Mouse (Mus musculus) CH12.LX (cell line): ENCODE results near the gene Serpinb9. TPM values are rescaled to one million over a fixed set of nuclear protein-coding genes. Genes with fewer than 3 reads are reported as not detected.

ENCODE experiments used
- DNase-seq: peaks from one replicate; pipeline ENCODE4 v3.0.0-alpha.2; 2013; ENCODE audit errors: extremely low read depth
- H3K27ac ChIP-seq: 2 replicates; pipeline ENCODE4 v1.5.1; 2012; ENCODE audit warnings: low read depth, mild to moderate bottlenecking, control low read depth, moderate library complexity; ENCODE audit not compliant: insufficient read depth
- H3K27me3 ChIP-seq: replicated peaks from 2 replicates; pipeline ENCODE3; 2012; ENCODE audit warnings: inconsistent platforms
- H3K36me3 ChIP-seq, 2 experiments: replicated peaks in 1 of 2; 2 replicates each; pipeline versions ENCODE3 to v1.6.1; 2012; ENCODE audit warnings: inconsistent platforms in 1 of 2, low read length in 1 of 2, mild to moderate bottlenecking in 1 of 2, mixed read lengths in 1 of 2, moderate library complexity in 1 of 2; ENCODE audit not compliant: control insufficient read depth in 1 of 2, insufficient read depth in 1 of 2
- H3K4me1 ChIP-seq, 2 experiments: 2 replicates each; pipeline ENCODE4 v1.6.1; 2012; ENCODE audit warnings: inconsistent platforms in 1 of 2, moderate library complexity in 1 of 2; ENCODE audit not compliant: insufficient read depth in 2 of 2, control insufficient read depth in 1 of 2
- H3K4me2 ChIP-seq: 2 replicates; pipeline ENCODE4 v1.6.1; 2012; ENCODE audit warnings: low read depth, mild to moderate bottlenecking, control low read depth; ENCODE audit not compliant: poor library complexity, insufficient read depth, severe bottlenecking
- H3K4me3 ChIP-seq, 3 experiments: fragments of 150-350 bp in 1 of 3; sonication (generic) in 1 of 3; replicated peaks in 1 of 3; 2 replicates each; pipeline versions ENCODE3 to v1.5.1; 2011 to 2012; ENCODE audit warnings: low read depth in 2 of 3, low read length in 2 of 3, mild to moderate bottlenecking in 2 of 3, moderate library complexity in 2 of 3, control low read depth in 1 of 3, improper control_type of control experiment in 1 of 3, inconsistent platforms in 1 of 3, mixed read lengths in 1 of 3; ENCODE audit not compliant: poor library complexity in 1 of 3
- H3K79me2 ChIP-seq: replicated peaks from 2 replicates; pipeline ENCODE4 v1.6.1; 2012; ENCODE audit warnings: mild to moderate bottlenecking, moderate library complexity; ENCODE audit not compliant: control insufficient read depth, poor library complexity, insufficient read depth, severe bottlenecking; ENCODE audit errors: extremely low read depth
- H3K9ac ChIP-seq: 2 replicates; pipeline ENCODE4 v1.6.1; 2012; ENCODE audit warnings: low read depth, mild to moderate bottlenecking, control low read depth, moderate library complexity; ENCODE audit not compliant: insufficient read depth
- H3K9me3 ChIP-seq: replicated peaks from 2 replicates; pipeline ENCODE3; 2012; ENCODE audit warnings: low read length, inconsistent platforms, mixed read lengths
- BHLHE40 ChIP-seq: IDR thresholded peaks from 2 replicates; pipeline ENCODE4 v1.6.1; 2011; ENCODE audit warnings: mild to moderate bottlenecking, low read depth, low read length, improper control_type of control experiment
- CHD1 ChIP-seq: IDR thresholded peaks from 2 replicates; pipeline ENCODE4 v1.6.1; 2012; ENCODE audit warnings: low read depth, low read length, improper control_type of control experiment, inconsistent platforms
- CTCF ChIP-seq, 2 experiments: IDR thresholded peaks in 1 of 2; conservative IDR thresholded peaks in 1 of 2; 2 replicates each; pipeline ENCODE4 v1.5.1; 2011 to 2012; ENCODE audit warnings: low read depth in 2 of 2, low read length in 2 of 2, improper control_type of control experiment in 1 of 2, inconsistent platforms in 1 of 2, mild to moderate bottlenecking in 1 of 2, moderate library complexity in 1 of 2
- EP300 ChIP-seq: IDR thresholded peaks from 2 replicates; pipeline ENCODE4 v1.6.1; 2011; ENCODE audit warnings: low read length, improper control_type of control experiment
- ETS1 ChIP-seq: conservative IDR thresholded peaks from 2 replicates; pipeline ENCODE4 v1.6.1; 2012; ENCODE audit warnings: low read depth, mild to moderate bottlenecking, inconsistent platforms, low read length, improper control_type of control experiment, moderate library complexity
- IRF4 ChIP-seq: IDR thresholded peaks from 2 replicates; pipeline ENCODE4 v1.6.1; 2014; ENCODE audit warnings: low read depth, mild to moderate bottlenecking, inconsistent platforms, low read length, improper control_type of control experiment
- KAT2A ChIP-seq: IDR thresholded peaks from 2 replicates; pipeline ENCODE4 v1.6.1; 2012; ENCODE audit warnings: low read length, improper control_type of control experiment, inconsistent platforms; ENCODE audit not compliant: insufficient replicate concordance
- MAFK ChIP-seq: IDR thresholded peaks from 2 replicates; pipeline ENCODE4 v1.6.1; 2011; ENCODE audit warnings: low read length, improper control_type of control experiment; ENCODE audit not compliant: insufficient replicate concordance
- MAZ ChIP-seq: IDR thresholded peaks from 2 replicates; pipeline ENCODE4 v1.6.1; 2012; ENCODE audit warnings: low read depth, mild to moderate bottlenecking, inconsistent platforms, low read length, improper control_type of control experiment, moderate library complexity
- MEF2A ChIP-seq: IDR thresholded peaks from 2 replicates; pipeline ENCODE4 v1.6.1; 2014; ENCODE audit warnings: low read depth, mild to moderate bottlenecking, inconsistent platforms, low read length, improper control_type of control experiment, borderline replicate concordance
- MYC ChIP-seq: IDR thresholded peaks from 2 replicates; pipeline ENCODE4 v1.6.1; 2011; ENCODE audit warnings: low read depth, mild to moderate bottlenecking, improper control_type of control experiment, low read length
- NELFE ChIP-seq: IDR thresholded peaks from 2 replicates; pipeline ENCODE4 v1.6.1; 2011; ENCODE audit warnings: low read depth, low read length, improper control_type of control experiment
- PAX5 ChIP-seq: IDR thresholded peaks from 2 replicates; pipeline ENCODE4 v1.6.1; 2012; ENCODE audit warnings: low read length, inconsistent platforms, mixed read lengths
- POLR2A ChIP-seq: IDR thresholded peaks from 2 replicates; pipeline ENCODE4 v1.6.1; 2011; ENCODE audit warnings: low read depth, mild to moderate bottlenecking, improper control_type of control experiment, low read length
- SIN3A ChIP-seq: IDR thresholded peaks from 2 replicates; pipeline ENCODE4 v1.6.1; 2012; ENCODE audit warnings: low read length, improper control_type of control experiment, inconsistent platforms
- SMC3 ChIP-seq: IDR thresholded peaks from 2 replicates; pipeline ENCODE4 v1.6.1; 2011; ENCODE audit warnings: low read depth, low read length, improper control_type of control experiment
- TBP ChIP-seq: conservative IDR thresholded peaks from 2 replicates; pipeline ENCODE4 v1.6.1; 2011; ENCODE audit warnings: low read depth, low read length, improper control_type of control experiment
- UBTF ChIP-seq: IDR thresholded peaks from 2 replicates; pipeline ENCODE4 v1.6.1; 2012; ENCODE audit warnings: low read depth, mild to moderate bottlenecking, inconsistent platforms, low read length, improper control_type of control experiment, moderate library complexity
- USF1 ChIP-seq: IDR thresholded peaks from 2 replicates; pipeline ENCODE4 v1.6.1; 2014; ENCODE audit warnings: low read depth, mild to moderate bottlenecking, inconsistent platforms, low read length, improper control_type of control experiment
- ZKSCAN1 ChIP-seq: IDR thresholded peaks from 2 replicates; pipeline ENCODE4 v1.6.1; 2012; ENCODE audit warnings: low read depth, inconsistent platforms, low read length, improper control_type of control experiment, borderline replicate concordance
- ZMIZ1 ChIP-seq: IDR thresholded peaks from 2 replicates; pipeline ENCODE4 v1.6.1; 2012; ENCODE audit warnings: low read depth, mild to moderate bottlenecking, inconsistent platforms, low read length, improper control_type of control experiment
- ZNF384 ChIP-seq: IDR thresholded peaks from 2 replicates; pipeline ENCODE4 v1.6.1; 2012; ENCODE audit warnings: low read depth, low read length, improper control_type of control experiment, inconsistent platforms
- dilution Hi-C: fragments of 300-500 bp; cut with MboI; formaldehyde crosslinking; loops from 2 replicates; pipeline ENCODE4 v1.14.3; 2020; ENCODE audit warnings: low sequenced_read_pairs; ENCODE audit not compliant: extremely low pct_unique_long_range_greater_than_20kb, extremely low pct_ligation_motif_present
- in situ Hi-C: fragments of 300-500 bp; cut with MboI; formaldehyde crosslinking; loops from 3 replicates; pipeline ENCODE4 v1.14.3; 2019; ENCODE audit warnings: low sequenced_read_pairs, low pct_ligation_motif_present, low pct_unique_long_range_greater_than_20kb, mixed read lengths
- polyA plus RNA-seq: library from polyadenylated mRNA; unstranded; fragments of >175 nt; gene quantifications from 2 replicates; pipeline ENCODE4 v1.2.1, GENCODE M21; 2012; ENCODE audit warnings: low read depth; ENCODE audit not compliant: insufficient read length
- total RNA-seq, 2 experiments: library from RNA; depleted of rRNA; stranded (reverse); fragments of 300-350 nt in 1 of 2; fragments of >200 nt in 1 of 2; gene quantifications; 2 replicates each; pipeline ENCODE4 v1.2.3; 2012 to 2014

Gene Serpinb9
- total and polyA plus RNA-seq, 3 experiments = 3.5 to 14.6 (median 12.1) TPM

GRCm38 (mm10) chr13:33006555-33006954 is 3.5 kb downstream of the Serpinb9 start:
- in situ Hi-C loops = loop anchor here (10.0 kb wide), 1 partner anchor 68 kb away; the partner anchor contains the start of gene Serpinb1b
- no peak for TF ChIP-seq CTCF (conservative IDR thresholded peaks at IDR 0.05 in 1 of 2, IDR thresholded peaks at IDR 0.05 in 1 of 2; ENCODE audit: low read depth in 2 of 2, low read length in 2 of 2)
- TF ChIP-seq UBTF = no peak
- no peak for TF ChIP-seq EP300
- no peak for TF ChIP-seq MEF2A
- no peak for TF ChIP-seq ZNF384
- TF ChIP-seq TBP = no peak
- H3K27ac ChIP-seq = no peak overlapping the region
- no peaks in the 10 kb centered on the region for H3K9me3 ChIP-seq
- no peak overlapping the region for H3K9ac ChIP-seq
- dilution Hi-C loops = no loop called here
- H3K4me3 ChIP-seq = no peak overlapping the region
- H3K27me3 ChIP-seq = no peaks in the 10 kb centered on the region
- no peaks in the 10 kb centered on the region for H3K79me2 ChIP-seq
- peaks cover 0 to 34% of the 10 kb centered on the region in 2 experiments for H3K36me3 ChIP-seq
- H3K4me2 ChIP-seq = no peak overlapping the region
- DNase-seq = no peak
- H3K4me1 ChIP-seq = peaks cover 0 to 24% of the 10 kb centered on the region in 2 experiments; a peak in 2 of 4 replicates

GRCm38 (mm10) chr13:33012395-33012794 is 9.3 kb downstream of the Serpinb9 start:
- DNase-seq = no peak
- dilution Hi-C loops = no loop called here
- H3K27me3 ChIP-seq = no peaks in the 10 kb centered on the region
- no peak overlapping the region for H3K9ac ChIP-seq
- H3K27ac ChIP-seq = no peak overlapping the region
- peaks cover 2% of the 10 kb centered on the region for H3K9me3 ChIP-seq
- H3K4me2 ChIP-seq = no peak overlapping the region
- no peaks in the 10 kb centered on the region for H3K79me2 ChIP-seq
- H3K4me1 ChIP-seq = no peaks in the 10 kb centered on the region
- TF ChIP-seq MYC (no peak), CTCF (conservative IDR thresholded peaks at IDR 0.05 in 1 of 2, IDR thresholded peaks at IDR 0.05 in 1 of 2; ENCODE audit: low read depth in 2 of 2, low read length in 2 of 2) (no peak), SIN3A (no peak), USF1 (no peak), EP300 (no peak), SMC3 (no peak), MEF2A (no peak)
- TF ChIP-seq, all 38 proteins: peak for 0
- H3K4me3 ChIP-seq = no peak overlapping the region
- in situ Hi-C loops = no loop called here
- H3K36me3 ChIP-seq = peaks cover 0 to 61% of the 10 kb centered on the region in 2 experiments

- in situ Hi-C loops = no loop called here
Observed at GRCm38 (mm10) chr13:33013271-33013670, 10.2 kb downstream of the Serpinb9 start.

More at GRCm38 (mm10) chr13:33013271-33013670, 10.2 kb downstream of the Serpinb9 start:
- dilution Hi-C loops = no loop called here
- no peak for DNase-seq
- Histone ChIP-seq H3K9me3 (peaks cover 2% of the 10 kb centered on the region), H3K27ac (no peak overlapping the region), H3K27me3 (no peaks in the 10 kb centered on the region), H3K79me2 (no peaks in the 10 kb centered on the region), H3K36me3 (peaks cover 0 to 55% of the 10 kb centered on the region in 2 experiments), H3K9ac (no peak overlapping the region), H3K4me1 (no peaks in the 10 kb centered on the region), H3K4me2 (no peak overlapping the region), H3K4me3 (no peak overlapping the region)
- TF ChIP-seq IRF4 (no peak), CTCF (conservative IDR thresholded peaks at IDR 0.05 in 1 of 2, IDR thresholded peaks at IDR 0.05 in 1 of 2; ENCODE audit: low read depth in 2 of 2, low read length in 2 of 2) (no peak), ZKSCAN1 (no peak), PAX5 (no peak), KAT2A (no peak), MAZ (no peak), EP300 (no peak), ZMIZ1 (no peak), SMC3 (no peak), TBP (no peak), MYC (no peak), CHD1 (no peak), BHLHE40 (no peak), ETS1 (no peak), USF1 (no peak), NELFE (no peak), MAFK (no peak), SIN3A (no peak), POLR2A (no peak)
